Mouse (Mus musculus): Measurements from ENCODE around the gene Arid5b. TPM values are rescaled to one million over a fixed set of nuclear protein-coding genes. Genes with fewer than 3 reads are reported as not detected.
A peak's percentile ranks its signal among the peaks of the same experiment; 100 is the strongest.

Gene Arid5b
- polyA plus RNA-seq, 1 experiment from 2014 or later, result 22.7 TPM

- peaks cover 4% of the 10 kb centered on the region for H3K9me3 ChIP-seq
- 88% methylated on average over 9 of the region's 9 CpGs for WGBS
- H3K4me2 ChIP-seq, result no peak overlapping the region
- no peaks in the 10 kb centered on the region for H3K27me3 ChIP-seq
- no peak for ATAC-seq (ENCODE audit: low FRiP score)
- no peak overlapping the region for H3K9ac ChIP-seq
- H3K4me1 ChIP-seq (replicated peaks), result no peaks in the 10 kb centered on the region
- peaks cover 22% of the 10 kb centered on the region for H3K36me3 ChIP-seq
- no peak overlapping the region for H3K4me3 ChIP-seq
- H3K27ac ChIP-seq, result no peak overlapping the region
Measured at GRCm38 (mm10) chr10:68219327-68219726, 59.2 kb downstream of the Arid5b start.

- H3K27ac ChIP-seq, result no peak overlapping the region
- peaks cover 4% of the 10 kb centered on the region for H3K9me3 ChIP-seq
- H3K4me3 ChIP-seq, result no peak overlapping the region
- H3K4me1 ChIP-seq (replicated peaks), result no peaks in the 10 kb centered on the region
- H3K36me3 ChIP-seq, result peaks cover 22% of the 10 kb centered on the region
- H3K27me3 ChIP-seq, result no peaks in the 10 kb centered on the region
- H3K4me2 ChIP-seq, result no peak overlapping the region
- 88% methylated on average over 4 of the region's 4 CpGs for WGBS
- H3K9ac ChIP-seq, result no peak overlapping the region
- ATAC-seq (ENCODE audit: low FRiP score), result no peak
Measured at GRCm38 (mm10) chr10:68218678-68219077, 59.9 kb downstream of the Arid5b start.

- no peak for ATAC-seq (ENCODE audit: low FRiP score)
- 95% methylated on average over 9 of the region's 9 CpGs for WGBS
Measured at GRCm38 (mm10) chr10:68214809-68215468, 63.6 kb downstream of the Arid5b start.

GRCm38 (mm10) chr10:68212061-68212915 lies 66.3 kb downstream of the Arid5b start:
- WGBS, result 20% methylated on average over 10 of the region's 10 CpGs
- H3K4me1 ChIP-seq (replicated peaks), result peaks cover 27% of the 10 kb centered on the region
- 0 out of 2 replicates have a peak overlapping the region, but pooled peaks have one; percentile 1 for H3K9ac ChIP-seq
- H3K27me3 ChIP-seq, result no peaks in the 10 kb centered on the region
- no peak for ATAC-seq (ENCODE audit: low FRiP score)
- peaks cover 17% of the 10 kb centered on the region for H3K36me3 ChIP-seq
- H3K4me2 ChIP-seq, result no peak overlapping the region
- H3K9me3 ChIP-seq, result peaks cover 4% of the 10 kb centered on the region
- H3K4me3 ChIP-seq, result no peak overlapping the region
- H3K27ac ChIP-seq, result no peak overlapping the region

More at GRCm38 (mm10) chr10:68214809-68215468, 63.6 kb downstream of the Arid5b start:
- peaks cover 12% of the 10 kb centered on the region for H3K4me1 ChIP-seq (replicated peaks)
- no peak overlapping the region for H3K4me3 ChIP-seq
- H3K36me3 ChIP-seq, result peaks cover 19% of the 10 kb centered on the region
- H3K27me3 ChIP-seq, result no peaks in the 10 kb centered on the region
- no peak overlapping the region for H3K27ac ChIP-seq
- no peak overlapping the region for H3K4me2 ChIP-seq
- peaks cover 4% of the 10 kb centered on the region for H3K9me3 ChIP-seq
- H3K9ac ChIP-seq, result no peak overlapping the region

GRCm38 (mm10) chr10:68211514-68211913 lies 67.0 kb downstream of the Arid5b start:
- no peak for ATAC-seq (ENCODE audit: low FRiP score)
- no peak overlapping the region for H3K4me2 ChIP-seq
- no peak overlapping the region for H3K4me3 ChIP-seq
- H3K27ac ChIP-seq, result no peak overlapping the region
- H3K9me3 ChIP-seq, result no peaks in the 10 kb centered on the region
- no peak overlapping the region for H3K9ac ChIP-seq
- 64% methylated on average over 2 of the region's 2 CpGs for WGBS
- H3K36me3 ChIP-seq, result peaks cover 11% of the 10 kb centered on the region
- no peaks in the 10 kb centered on the region for H3K27me3 ChIP-seq
- H3K4me1 ChIP-seq (replicated peaks), result peaks cover 27% of the 10 kb centered on the region

- H3K36me3 ChIP-seq, result peaks cover 3% of the 10 kb centered on the region; the same call in 1 of the 2 replicates
- no peak overlapping the region for H3K4me2 ChIP-seq
- H3K27me3 ChIP-seq, result no peaks in the 10 kb centered on the region
- no peak overlapping the region for H3K4me3 ChIP-seq
- no peak for ATAC-seq (ENCODE audit: low FRiP score)
- H3K4me1 ChIP-seq (replicated peaks), result peaks cover 27% of the 10 kb centered on the region
- 86% methylated on average over 12 of the region's 12 CpGs for WGBS
- no peak overlapping the region for H3K9ac ChIP-seq
- no peaks in the 10 kb centered on the region for H3K9me3 ChIP-seq
- no peak overlapping the region for H3K27ac ChIP-seq
Measured at GRCm38 (mm10) chr10:68210025-68210642, 68.4 kb downstream of the Arid5b start.

GRCm38 (mm10) chr10:68208670-68209065 lies 69.9 kb downstream of the Arid5b start:
- WGBS, result 51% methylated on average over 5 of the region's 5 CpGs

GRCm38 (mm10) chr10:68207803-68208669 lies 70.5 kb downstream of the Arid5b start:
- no peaks in the 10 kb centered on the region for H3K9me3 ChIP-seq
- H3K9ac ChIP-seq, result no peak overlapping the region
- peak; percentile 59 for ATAC-seq (ENCODE audit: low FRiP score)
- H3K4me1 ChIP-seq (replicated peaks), result peaks cover 36% of the 10 kb centered on the region
- H3K4me2 ChIP-seq, result peak overlapping the region; percentile 40
- H3K4me3 ChIP-seq, result peak overlapping the region; percentile 8; the same call in 1 of the 2 replicates
- H3K27ac ChIP-seq, result peak overlapping the region; percentile 69
- WGBS, result 16% methylated on average over 20 of the region's 20 CpGs
- no peaks in the 10 kb centered on the region; the same call in 1 of the 2 replicates for H3K36me3 ChIP-seq
- H3K27me3 ChIP-seq, result no peaks in the 10 kb centered on the region

More at GRCm38 (mm10) chr10:68208670-68209065, 69.9 kb downstream of the Arid5b start:
- Histone ChIP-seq H3K27ac (no peak overlapping the region), H3K9me3 (no peaks in the 10 kb centered on the region), H3K4me2 (peak overlapping the region; percentile 40; the same call in 1 of the 2 replicates), H3K4me3 (no peak overlapping the region), H3K9ac (0 out of 2 replicates have a peak overlapping the region, but pooled peaks have one; percentile 19), H3K4me1 (replicated peaks) (peaks cover 31% of the 10 kb centered on the region), H3K36me3 (no peaks in the 10 kb centered on the region; the same call in 1 of the 2 replicates), H3K27me3 (no peaks in the 10 kb centered on the region)
- no peak for ATAC-seq (ENCODE audit: low FRiP score)

- no peaks in the 10 kb centered on the region for H3K9me3 ChIP-seq
- no peak overlapping the region for H3K4me3 ChIP-seq
- no peak overlapping the region for H3K4me2 ChIP-seq
- H3K9ac ChIP-seq, result no peak overlapping the region
- H3K36me3 ChIP-seq, result peaks cover 4% of the 10 kb centered on the region
- no peak overlapping the region for H3K27ac ChIP-seq
- no peak for ATAC-seq (ENCODE audit: low FRiP score)
- H3K27me3 ChIP-seq, result no peaks in the 10 kb centered on the region
- WGBS, result 91% methylated on average over 6 of the region's 6 CpGs
- H3K4me1 ChIP-seq (replicated peaks), result peaks cover 24% of the 10 kb centered on the region
Measured at GRCm38 (mm10) chr10:68204391-68204790, 74.1 kb downstream of the Arid5b start.

- ATAC-seq (ENCODE audit: low FRiP score), result no peak
- Histone ChIP-seq H3K27ac (no peak overlapping the region), H3K4me1 (replicated peaks) (peaks cover 20% of the 10 kb centered on the region), H3K36me3 (peaks cover 4% of the 10 kb centered on the region), H3K27me3 (no peaks in the 10 kb centered on the region), H3K9me3 (no peaks in the 10 kb centered on the region), H3K4me2 (no peak overlapping the region), H3K9ac (no peak overlapping the region), H3K4me3 (no peak overlapping the region)
- whole genome bisulfite sequencing, result 96% methylated on average over 7 of the region's 7 CpGs
Measured at GRCm38 (mm10) chr10:68203860-68204259, 74.7 kb downstream of the Arid5b start.

- Histone ChIP-seq H3K9ac (no peak overlapping the region), H3K36me3 (peaks cover 4% of the 10 kb centered on the region), H3K27me3 (no peaks in the 10 kb centered on the region), H3K9me3 (no peaks in the 10 kb centered on the region), H3K4me1 (replicated peaks) (peaks cover 16% of the 10 kb centered on the region; the same call in 1 of the 2 replicates), H3K27ac (no peak overlapping the region), H3K4me3 (no peak overlapping the region), H3K4me2 (no peak overlapping the region)
- no peak for ATAC-seq (ENCODE audit: low FRiP score)
- WGBS, result 60% methylated on average over 11 of the region's 11 CpGs
Measured at GRCm38 (mm10) chr10:68203322-68203721, 75.2 kb downstream of the Arid5b start.
